Mouse (Mus musculus) cortical plate, adult 2 months (tissue): ENCODE data around the gene Lenep. TPM values are rescaled to one million over a fixed set of nuclear protein-coding genes. Genes with fewer than 3 reads are reported as not detected.

ENCODE experiments used
- H3K27ac ChIP-seq: fragments of 200-500 bp; 2 replicates; pipeline ENCODE4 v1.5.1; 2012; ENCODE audit warnings: low read length, control low read depth, inconsistent platforms; ENCODE audit not compliant: insufficient read depth
- H3K4me1 ChIP-seq: fragments of 200-500 bp; 2 replicates; pipeline ENCODE4 v1.6.1; 2011; ENCODE audit warnings: low read length; ENCODE audit not compliant: control insufficient read depth, insufficient read depth
- H3K4me3 ChIP-seq: fragments of 200-500 bp; 2 replicates; pipeline ENCODE4 v1.5.1; 2011; ENCODE audit warnings: mild to moderate bottlenecking, low read length, control low read depth; ENCODE audit not compliant: insufficient read depth
- CTCF ChIP-seq: fragments of 200-500 bp; IDR thresholded peaks from 2 replicates; pipeline ENCODE4 v1.5.1; 2011; ENCODE audit warnings: mild to moderate bottlenecking, control low read depth, low read length; ENCODE audit not compliant: insufficient read depth; ENCODE audit errors: extremely low read depth
- POLR2A ChIP-seq: fragments of 200-500 bp; IDR thresholded peaks from 2 replicates; pipeline ENCODE4 v1.6.1; 2011; ENCODE audit warnings: mild to moderate bottlenecking, low read length, control low read depth; ENCODE audit not compliant: insufficient read depth; ENCODE audit errors: extremely low read depth
- polyA plus RNA-seq: library from polyadenylated mRNA; depleted of rRNA; stranded (reverse); fragments of >200 nt; gene quantifications from 2 replicates; pipeline ENCODE4 v1.2.3, GENCODE M21; 2012

The Lenep gene
- polyA plus RNA-seq, 1 experiment = 5.1 TPM

DNA sequence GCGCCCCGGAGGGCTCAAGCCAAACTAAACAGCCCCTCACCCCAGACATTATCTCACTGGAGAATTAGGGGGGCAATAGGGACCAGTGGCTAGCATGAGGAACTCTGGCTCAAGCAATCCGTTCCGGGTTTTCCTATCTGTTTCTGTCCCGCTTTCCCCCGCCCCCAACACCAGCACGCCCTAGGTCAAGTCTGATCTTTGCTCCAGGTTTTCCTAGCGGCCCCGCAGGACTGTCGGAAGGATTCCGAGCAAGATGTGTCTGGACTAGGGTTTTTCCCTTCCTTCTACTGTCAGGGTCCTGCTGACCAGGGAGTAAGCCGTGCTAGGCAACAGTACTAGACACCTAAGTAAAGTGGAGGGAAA is 7.7 kb downstream of the Lenep start:
- H3K4me1 ChIP-seq = peaks cover 5% of the 10 kb centered on the region
- TF ChIP-seq CTCF (no peak), POLR2A (0 out of 2 replicates have a peak, but pooled peaks have one; percentile 26)
- H3K4me3 ChIP-seq = peak overlapping the region; percentile 56
- H3K27ac ChIP-seq = peak overlapping the region; percentile 47; the same call in 1 of the 2 replicates

DNA sequence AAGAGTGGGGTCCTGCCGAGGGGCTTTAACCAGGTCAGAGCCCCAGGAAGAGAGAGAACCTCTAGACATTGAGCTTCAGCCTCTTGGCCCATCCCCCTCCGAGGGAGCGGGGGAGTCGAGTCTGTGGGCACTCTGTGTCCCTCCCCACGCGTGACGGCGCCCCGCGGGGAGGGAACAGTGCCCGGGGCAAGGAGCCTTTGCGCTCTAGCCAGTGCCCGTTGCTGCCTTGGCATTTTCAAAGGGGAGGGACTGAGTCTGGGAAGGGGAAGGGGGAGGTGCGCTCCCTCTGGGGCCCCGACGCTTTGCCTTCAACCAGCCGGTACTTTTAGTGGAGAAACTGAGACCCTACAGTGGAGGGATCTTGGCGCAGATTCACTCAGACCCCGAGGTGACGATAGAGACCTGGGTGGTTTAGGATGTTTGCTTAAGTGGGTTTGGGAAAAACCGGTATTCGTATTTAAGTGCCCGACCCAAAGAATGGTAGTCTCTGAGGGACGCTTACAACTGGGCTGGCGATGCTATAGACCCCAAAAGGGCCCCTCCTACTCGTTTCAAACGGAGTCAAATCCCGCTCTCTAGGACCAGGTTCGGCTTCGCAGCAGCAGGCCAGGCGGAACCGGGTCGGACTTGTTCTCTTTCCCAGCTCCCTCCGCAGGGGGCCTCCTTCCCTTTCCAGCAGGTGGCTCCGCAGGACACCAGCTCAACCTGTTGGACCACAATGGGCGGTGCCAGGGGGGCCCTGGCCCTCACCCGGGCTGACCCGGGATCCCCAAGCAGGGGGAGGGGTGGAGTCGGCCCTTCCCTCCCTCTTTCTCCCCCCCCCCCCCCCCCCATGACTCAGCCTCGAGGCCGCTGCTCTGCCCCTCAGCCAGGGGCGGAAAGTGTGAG is 8.3 kb downstream of the Lenep start, which contains the start of gene Zbtb7b:
Gene Zbtb7b, minus strand, starts transcription at position 771 of the 888 bp plus-strand sequence.
- TF ChIP-seq POLR2A (no peak), CTCF (no peak)
- H3K4me3 ChIP-seq = peak within 1 kb of the TSS; percentile 56
- H3K27ac ChIP-seq = peak within 1 kb of the TSS; percentile 85
- peaks cover 5% of the 10 kb centered on the region for H3K4me1 ChIP-seq

DNA sequence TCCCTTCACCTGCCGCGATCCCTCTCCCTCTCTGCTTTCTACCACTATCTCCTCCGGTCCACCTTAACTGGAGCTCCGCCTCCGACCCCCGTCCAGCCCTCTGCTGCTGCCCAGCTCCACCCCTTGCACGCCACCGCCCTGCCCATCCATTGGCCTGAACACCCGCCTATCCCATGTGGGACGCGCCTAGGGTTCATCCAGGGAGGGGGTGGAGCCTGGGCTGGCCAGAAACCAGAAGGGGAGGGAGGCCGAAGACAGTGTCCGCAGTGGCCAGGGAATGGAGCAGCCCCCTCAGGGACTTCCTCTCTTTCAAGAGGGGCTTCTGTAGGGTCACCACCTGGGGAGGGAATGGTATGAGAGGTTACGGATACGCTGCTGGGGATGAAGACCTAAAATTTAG is 9.0 kb downstream of the Lenep start:
- Histone ChIP-seq H3K4me1 (peaks cover 5% of the 10 kb centered on the region), H3K4me3 (peak overlapping the region; percentile 56), H3K27ac (peak overlapping the region; percentile 85)
- TF ChIP-seq CTCF (no peak), POLR2A (peak; percentile 55)

DNA sequence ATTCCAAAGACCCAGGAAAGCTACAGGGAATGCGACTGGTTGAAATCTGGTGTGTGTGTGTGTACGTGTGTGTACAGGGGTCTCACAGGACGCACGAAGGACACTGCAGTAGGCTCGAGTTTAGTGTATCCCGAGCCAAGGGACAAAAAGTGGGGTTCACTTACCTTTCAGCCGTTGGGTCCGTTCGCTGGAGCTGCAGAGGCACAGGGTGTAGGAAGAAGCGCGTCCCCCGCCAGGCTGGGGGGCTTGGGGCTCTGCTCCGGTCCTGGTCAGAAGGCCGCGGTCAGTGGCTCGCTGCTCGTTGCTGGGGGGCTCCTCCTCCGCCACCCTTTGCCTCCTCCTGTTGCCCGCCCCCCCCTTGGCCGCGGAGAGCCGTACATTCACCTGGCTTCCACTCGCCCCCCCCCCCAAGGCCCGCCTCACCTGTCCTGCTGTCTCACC is 9.7 kb downstream of the Lenep start:
- Histone ChIP-seq H3K4me1 (peaks cover 5% of the 10 kb centered on the region), H3K4me3 (peak overlapping the region; percentile 56), H3K27ac (0 out of 2 replicates have a peak overlapping the region, but pooled peaks have one; percentile 51)
- TF ChIP-seq CTCF (no peak), POLR2A (no peak)

DNA sequence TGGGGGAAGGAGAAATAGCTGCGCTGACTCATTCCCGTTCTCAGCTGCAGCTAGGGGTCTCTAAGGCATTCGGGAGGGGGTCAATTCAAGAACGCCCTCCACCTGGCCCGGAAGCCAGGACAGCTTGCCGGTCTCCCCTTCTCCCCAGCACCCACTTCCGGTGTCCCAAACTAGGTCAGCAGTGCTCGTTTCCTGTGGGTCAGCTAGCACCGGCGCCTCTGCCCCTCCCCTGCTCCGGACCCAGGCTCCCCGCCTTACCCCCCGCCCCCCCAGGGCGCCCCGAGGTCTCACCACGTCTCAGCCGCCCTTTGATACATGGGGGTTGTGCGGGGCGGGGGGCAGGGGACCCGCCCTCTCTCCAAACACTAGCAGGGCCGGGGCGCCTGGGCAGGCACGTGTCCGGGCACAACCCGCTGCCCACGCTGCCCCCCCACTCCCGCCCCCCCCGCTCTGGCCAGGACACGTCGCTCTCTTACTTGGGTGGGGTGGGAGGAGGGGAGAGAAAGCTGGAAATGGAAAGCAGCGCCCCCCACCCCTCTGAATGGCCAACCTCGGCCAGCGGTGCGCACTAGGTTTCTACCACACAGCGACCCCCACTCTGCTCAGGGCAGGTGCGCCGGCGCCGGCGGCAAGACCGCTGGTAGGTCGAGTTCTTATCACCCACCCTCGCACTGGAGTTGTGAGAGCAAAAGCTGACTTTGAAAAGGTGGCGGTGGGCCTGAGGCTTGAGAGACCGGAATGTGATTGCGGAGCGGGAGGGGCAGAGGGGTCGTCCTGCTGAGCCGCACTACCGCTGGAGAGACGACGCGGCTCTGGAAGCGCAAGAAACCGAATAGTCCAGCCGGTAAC is 10.7 kb downstream of the Lenep start:
- peaks cover 5% of the 10 kb centered on the region for H3K4me1 ChIP-seq
- H3K4me3 ChIP-seq = peak overlapping the region; percentile 56
- peak overlapping the region; percentile 91 for H3K27ac ChIP-seq
- TF ChIP-seq POLR2A = no peak
- TF ChIP-seq CTCF = no peak

- TF ChIP-seq CTCF = no peak
- TF ChIP-seq POLR2A = no peak
- Histone ChIP-seq H3K4me3 (peak overlapping the region; percentile 56), H3K4me1 (peaks cover 5% of the 10 kb centered on the region), H3K27ac (peak overlapping the region; percentile 90)
These were observed 11.6 kb downstream of the Lenep start for GRCm38 (mm10) chr3:89390699-89391662.

- no peak for TF ChIP-seq CTCF
- no peak for TF ChIP-seq POLR2A
- Histone ChIP-seq H3K27ac (peak overlapping the region; percentile 49), H3K4me3 (no peak overlapping the region), H3K4me1 (peaks cover 4% of the 10 kb centered on the region)
These were observed 12.5 kb downstream of the Lenep start for GRCm38 (mm10) chr3:89390111-89390515.

DNA sequence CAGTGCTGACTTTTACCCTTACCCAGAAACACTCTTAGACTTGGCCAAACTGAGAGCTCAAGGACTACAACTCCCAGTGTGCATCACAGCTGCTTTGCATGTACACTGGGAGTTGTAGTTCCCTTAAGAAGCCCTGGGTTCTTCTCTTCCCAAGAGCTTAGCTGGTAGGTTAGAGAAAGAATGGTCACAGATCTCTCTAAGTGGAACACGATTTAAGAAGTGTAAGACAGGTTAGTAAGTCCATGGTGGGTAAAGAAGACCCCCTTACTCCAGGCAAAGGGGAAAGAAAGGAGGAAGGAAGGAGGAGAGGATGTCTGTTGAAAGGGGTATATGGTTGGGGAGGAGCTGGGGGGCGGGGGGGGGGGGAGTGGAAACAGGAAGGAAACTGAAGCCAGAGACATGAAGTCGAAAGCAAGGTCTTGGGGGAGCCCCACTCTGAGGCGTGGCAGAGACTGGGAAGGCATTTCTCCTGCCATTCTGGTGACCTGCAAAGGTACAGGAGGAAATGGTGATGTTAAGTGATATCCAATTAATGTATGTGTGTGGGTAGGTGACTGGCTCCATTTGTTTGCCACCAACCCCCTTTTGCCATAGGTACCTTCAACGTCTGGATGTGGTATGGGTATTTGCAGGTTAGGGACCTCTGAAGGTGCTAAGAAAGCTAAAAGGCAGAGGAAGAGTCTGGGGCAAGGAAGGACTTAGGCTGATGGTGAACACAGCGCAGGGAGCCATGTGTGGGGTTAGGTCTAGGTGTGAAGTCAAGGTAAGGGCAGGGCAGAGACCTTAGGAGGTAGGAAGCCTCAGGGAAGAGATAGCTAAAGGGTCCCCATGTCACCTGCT is 13.5 kb downstream of the Lenep start:
- Histone ChIP-seq H3K27ac (no peak overlapping the region), H3K4me1 (peaks cover 2% of the 10 kb centered on the region), H3K4me3 (no peak overlapping the region)
- TF ChIP-seq CTCF = no peak
- TF ChIP-seq POLR2A = no peak
